Mouse (Mus musculus) thymus, postnatal 25 days (tissue): ENCODE measurements at regions not wholly inside any gene's neighbourhood (a gene's known extent, or its start where the extent isn't known, plus 50 kb on each side); places are given as distances from the start of the nearest gene placed in this dataset.

Experiments
- DNase-seq: peaks from one replicate; pipeline ENCODE4 v3.0.0; 2022

DNA sequence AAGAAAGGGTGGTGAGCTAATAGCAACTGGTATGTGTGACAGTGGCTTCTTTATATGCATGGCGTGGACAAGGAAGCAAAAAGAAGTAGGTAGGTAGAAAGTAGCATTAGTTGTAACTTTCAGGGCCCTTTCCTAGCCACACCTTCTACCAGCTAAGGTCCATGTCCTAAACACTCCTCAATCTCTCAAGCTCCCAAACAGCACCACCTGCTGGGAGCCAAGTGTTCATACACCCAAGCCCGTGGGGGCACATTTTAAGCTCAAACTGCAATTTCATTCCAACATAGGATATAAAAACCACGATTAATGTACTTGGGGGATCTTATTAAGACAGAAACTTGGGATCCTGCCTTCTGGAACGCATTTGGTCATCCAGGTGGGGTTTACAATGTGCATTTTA lies 141.6 kb upstream of the Cox10 start:
- no peak for DNase-seq

DNA sequence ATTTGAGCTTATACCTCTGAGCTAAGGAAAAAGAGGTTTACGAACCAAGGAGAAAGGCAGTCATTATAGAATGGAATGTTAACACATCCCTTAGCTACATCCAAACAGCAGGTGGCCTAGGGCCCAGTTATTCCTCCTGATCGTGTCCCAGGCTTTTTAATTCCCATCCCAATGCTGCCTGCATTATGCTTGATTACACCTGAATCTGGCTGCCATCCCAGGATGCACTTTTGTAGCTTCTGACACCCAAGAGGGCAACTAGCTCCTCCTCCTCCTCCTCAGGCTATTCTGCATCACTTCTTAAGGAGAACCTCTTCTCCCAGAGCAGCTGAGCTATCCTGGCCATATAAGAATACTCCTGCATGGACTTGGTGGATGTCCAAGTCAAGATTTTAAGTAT lies 137.9 kb upstream of the Cox10 start:
- DNase-seq, result no peak

- DNase-seq, result no peak
These were observed 131.6 kb upstream of the Cox10 start for GRCm38 (mm10) chr11:64210916-64211315.

- no peak for DNase-seq
These were observed 129.0 kb upstream of the Cox10 start for GRCm38 (mm10) chr11:64208306-64208705.

DNA sequence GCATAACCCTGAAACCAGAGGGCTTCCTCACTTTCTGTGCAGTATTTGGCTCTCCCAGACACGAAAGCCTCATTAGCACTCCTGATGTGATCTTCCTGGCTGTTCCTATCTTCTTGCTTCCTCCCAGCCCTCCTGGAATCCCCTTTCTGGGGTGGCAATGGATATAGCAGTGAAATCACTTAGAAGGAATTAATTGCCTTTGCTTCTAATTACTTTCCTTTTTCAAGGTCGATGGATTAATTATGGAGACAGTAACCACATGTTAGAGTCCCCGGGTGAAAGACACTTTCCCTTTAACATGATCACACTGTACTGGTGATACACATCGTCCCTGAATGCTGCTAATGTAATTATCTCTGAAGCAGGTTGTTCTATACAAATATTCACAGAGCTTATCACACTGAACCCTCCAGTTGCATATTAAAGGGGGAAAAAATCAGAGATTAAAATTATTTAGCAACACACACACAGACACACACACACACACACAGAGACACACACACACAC lies 128.1 kb upstream of the Cox10 start:
- DNase-seq, result no peak

DNA sequence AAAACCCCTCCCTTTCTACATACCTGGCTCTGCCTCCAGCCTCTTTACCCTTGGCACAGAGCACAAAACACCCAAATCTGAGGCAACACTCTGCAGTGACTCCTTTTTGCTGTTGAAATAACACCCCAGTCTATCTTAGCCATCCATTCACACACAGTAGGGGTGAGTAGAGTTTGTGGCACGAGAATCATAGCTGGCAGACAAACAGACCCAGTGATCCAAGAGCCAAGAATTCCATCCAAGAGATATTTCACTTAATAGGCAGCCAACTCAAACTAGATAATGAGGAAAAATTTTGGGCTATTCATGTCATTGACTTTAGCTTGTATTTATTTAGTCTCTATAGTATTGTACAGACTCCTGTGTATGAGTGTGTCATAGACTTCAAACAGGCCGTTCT lies 126.9 kb upstream of the Cox10 start:
- DNase-seq, result no peak

- DNase-seq, result no peak
These were observed 125.8 kb upstream of the Cox10 start for GRCm38 (mm10) chr11:64205069-64205468.

- no peak for DNase-seq
These were observed 125.0 kb upstream of the Cox10 start for GRCm38 (mm10) chr11:64204305-64204704.

- no peak for DNase-seq
These were observed 121.6 kb upstream of the Cox10 start for GRCm38 (mm10) chr11:64200874-64201273.

GRCm38 (mm10) chr11:64195272-64195671 lies 116.0 kb upstream of the Cox10 start:
- no peak for DNase-seq

GRCm38 (mm10) chr11:64188701-64189100 lies 109.4 kb upstream of the Cox10 start:
- no peak for DNase-seq

GRCm38 (mm10) chr11:64187488-64188444 lies 108.5 kb upstream of the Cox10 start:
- DNase-seq, result no peak

DNA sequence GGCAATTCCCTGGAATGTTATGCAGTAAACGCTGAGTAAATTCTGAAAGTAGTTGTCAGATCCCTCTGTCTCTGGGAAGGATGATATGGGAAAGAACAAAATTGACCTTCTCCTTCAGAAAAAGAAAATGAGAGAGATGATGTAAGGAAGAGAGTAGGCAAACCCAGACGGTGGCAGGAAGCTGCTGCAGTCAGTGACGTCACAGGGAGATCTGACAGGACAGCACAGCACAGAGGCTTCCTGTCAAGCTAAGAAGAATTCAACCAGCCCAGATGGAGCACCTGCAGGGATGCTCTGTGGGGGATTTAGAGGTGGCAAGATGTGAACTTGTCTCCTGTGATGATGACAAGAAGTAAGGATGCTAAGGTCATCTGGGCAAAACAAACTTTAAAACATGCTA lies 107.7 kb upstream of the Cox10 start:
- DNase-seq, result peak; percentile 8

GRCm38 (mm10) chr11:64186590-64186989 lies 107.3 kb upstream of the Cox10 start:
- DNase-seq, result no peak

GRCm38 (mm10) chr11:64180036-64180435 lies 100.8 kb upstream of the Cox10 start:
- DNase-seq, result no peak

DNA sequence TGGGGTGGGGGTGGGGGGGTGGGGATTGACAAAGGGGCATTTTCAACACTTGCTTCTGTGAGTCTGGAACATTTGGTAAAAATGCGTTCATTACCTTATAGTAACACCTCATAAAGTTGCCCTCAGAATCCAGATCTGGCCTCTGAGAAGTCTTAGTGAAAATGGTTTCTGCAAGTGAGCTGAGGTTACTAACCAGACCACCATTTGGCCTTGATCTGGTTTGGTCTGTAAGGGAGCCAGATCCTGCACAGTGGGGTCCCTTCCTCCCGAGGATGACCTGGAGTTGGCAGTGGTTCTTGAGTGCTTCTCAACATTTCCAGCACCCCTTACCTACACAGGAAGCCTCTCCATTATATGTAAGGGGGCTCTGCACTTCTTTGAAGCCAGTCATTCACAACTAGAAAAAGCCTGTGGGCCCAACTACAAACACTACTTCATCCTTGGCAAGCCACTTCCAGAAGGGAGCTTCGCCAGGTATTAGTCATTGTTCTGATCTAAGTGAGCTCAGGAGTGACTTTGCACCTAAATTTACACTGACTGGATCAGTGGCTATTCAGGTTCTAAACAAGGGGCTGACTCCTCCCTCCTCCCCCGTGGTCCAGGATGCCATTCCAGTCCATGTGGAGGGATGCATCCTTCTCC lies 94.3 kb upstream of the Cox10 start:
- no peak for DNase-seq

DNA sequence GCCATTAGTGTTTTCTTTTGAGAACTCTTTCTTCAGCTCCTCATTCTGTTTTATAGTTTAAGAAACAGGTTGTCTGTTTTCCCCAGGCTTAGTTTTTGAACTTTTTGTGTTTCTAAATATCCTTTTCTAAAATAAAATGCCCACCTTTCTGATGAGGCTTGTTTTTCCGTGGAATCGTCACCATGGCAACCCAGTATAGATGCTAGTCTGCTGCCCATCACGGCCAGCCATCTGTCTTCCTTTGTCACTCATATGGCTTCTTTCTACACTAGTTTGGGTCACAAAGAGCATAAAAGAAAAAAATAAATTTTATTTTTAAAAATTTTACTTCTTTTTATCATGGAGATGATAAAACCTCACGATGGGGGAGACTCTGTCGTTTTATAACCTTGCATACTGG lies 93.7 kb upstream of the Cox10 start:
- no peak for DNase-seq

GRCm38 (mm10) chr11:64168626-64169025 lies 89.4 kb upstream of the Cox10 start:
- DNase-seq, result no peak

GRCm38 (mm10) chr11:64164796-64165195 lies 85.5 kb upstream of the Cox10 start:
- DNase-seq, result no peak

GRCm38 (mm10) chr11:64158281-64158680 lies 79.0 kb upstream of the Cox10 start:
- DNase-seq, result no peak

- no peak for DNase-seq
These were observed 77.4 kb upstream of the Cox10 start for GRCm38 (mm10) chr11:64156640-64157039.

- DNase-seq, result no peak
These were observed 60.2 kb upstream of the Cox10 start for GRCm38 (mm10) chr11:64139483-64139882.

GRCm38 (mm10) chr11:64138934-64139333 lies 59.7 kb upstream of the Cox10 start:
- DNase-seq, result no peak

- no peak for DNase-seq
These were observed 56.5 kb upstream of the Cox10 start for GRCm38 (mm10) chr11:64135766-64136165.
